Mouse (Mus musculus) midbrain, embryonic 11.5 days (tissue): Measurements from ENCODE around the gene Jade3. TPM values are rescaled to one million over a fixed set of nuclear protein-coding genes. Genes with fewer than 3 reads are reported as not detected.
"Not testable (repeated sequence)": the region's sequence is repeated elsewhere in the genome, so short reads cannot be mapped to it uniquely, and the experiment has no call there.

Experiments
- ATAC-seq: fragments of 200-750 bp; cut with Nextera tagmentation; 2 replicates; pipeline ENCODE4 v1.8.0; 2017; ENCODE audit warnings: moderate TSS enrichment, moderate library complexity; ENCODE audit not compliant: low FRiP score
- DNase-seq: peaks from one replicate; pipeline ENCODE4 v3.0.0; 2015; ENCODE audit warnings: low spot score; ENCODE audit errors: missing footprints
- H3K27ac ChIP-seq: fragments of 300-500 bp; sonication (generic); 2 replicates; pipeline ENCODE4 v1.5.1; 2014; ENCODE audit warnings: low read depth, low read length
- H3K27me3 ChIP-seq: fragments of 300-500 bp; sonication (generic); 2 replicates; pipeline ENCODE4 v1.6.1; 2014; ENCODE audit warnings: mild to moderate bottlenecking, low read length, moderate library complexity, mixed read lengths; ENCODE audit not compliant: control insufficient read depth, insufficient read depth
- H3K36me3 ChIP-seq: fragments of 300-500 bp; sonication (generic); 2 replicates; pipeline ENCODE4 v1.6.1; 2014; ENCODE audit warnings: mild to moderate bottlenecking, low read length, moderate library complexity, mixed read lengths; ENCODE audit not compliant: control insufficient read depth, insufficient read depth
- H3K4me1 ChIP-seq: fragments of 300-500 bp; sonication (generic); 2 replicates; pipeline ENCODE4 v1.6.1; 2014; ENCODE audit warnings: low read length; ENCODE audit not compliant: control insufficient read depth, insufficient read depth
- H3K4me2 ChIP-seq: fragments of 300-500 bp; sonication (generic); 2 replicates; pipeline ENCODE4 v1.6.1; 2014; ENCODE audit warnings: mild to moderate bottlenecking, moderate library complexity
- H3K4me3 ChIP-seq: fragments of 300-500 bp; sonication (generic); 2 replicates; pipeline ENCODE4 v1.5.1; 2014; ENCODE audit warnings: low read depth, low read length
- H3K9ac ChIP-seq: fragments of 300-500 bp; sonication (generic); 2 replicates; pipeline ENCODE4 v1.6.1; 2014; ENCODE audit warnings: low read length
- H3K9me3 ChIP-seq: fragments of 300-500 bp; sonication (generic); 2 replicates; pipeline ENCODE4 v1.6.1; 2016; ENCODE audit warnings: low read length; ENCODE audit not compliant: control insufficient read depth
- WGBS: fragments of 180-500 bp; shearing (Covaris S2); extraction: QIAGEN DNeasy Blood & Tissue Kit; methylation state at CpG from one replicate; pipeline ENCODE4 v1.1.7; 2014; 5-methylcytosine and 5-hydroxymethylcytosine counted together
- polyA plus RNA-seq: library from polyadenylated mRNA; unstranded; fragments of >200 nt; fragmentation: Nextera tagmentation; extraction: Ambion mirVana; gene quantifications from 2 replicates; pipeline ENCODE4 v1.2.1, GENCODE M21; 2014

The Jade3 gene
- 9.6 and 10.7 TPM in 2 replicates for polyA plus RNA-seq

GRCm38 (mm10) chrX:20425140-20425838 lies at the start of gene Jade3:
TSS of gene Jade3 (plus strand) at chrX:20425688.
- Histone ChIP-seq H3K27ac (peak within 1 kb of the TSS; percentile 49), H3K4me2 (peak within 1 kb of the TSS; percentile 49), H3K36me3 (no peaks in the 10 kb centered on the region), H3K9me3 (no peaks in the 10 kb centered on the region), H3K9ac (peak within 1 kb of the TSS; percentile 76), H3K27me3 (no peaks in the 10 kb centered on the region), H3K4me3 (peak within 1 kb of the TSS; percentile 59), H3K4me1 (no peaks in the 10 kb centered on the region)
- WGBS = 8% methylated on average over 26 of the region's 67 CpGs
- peak; percentile 94 for DNase-seq
- peak; percentile 97 for ATAC-seq

GRCm38 (mm10) chrX:20379347-20380014 lies 46.0 kb upstream of the Jade3 start:
- 79% methylated on average over 7 of the region's 7 CpGs for WGBS
- no peak overlapping the region for H3K27ac ChIP-seq
- no peak overlapping the region for H3K4me2 ChIP-seq
- DNase-seq (no peak), ATAC-seq (no peak)
- no peaks in the 10 kb centered on the region for H3K4me1 ChIP-seq
- H3K27me3 ChIP-seq = no peaks in the 10 kb centered on the region
- H3K9ac ChIP-seq = no peak overlapping the region
- H3K9me3 ChIP-seq = no peaks in the 10 kb centered on the region
- H3K4me3 ChIP-seq = no peak overlapping the region
- no peaks in the 10 kb centered on the region for H3K36me3 ChIP-seq

GRCm38 (mm10) chrX:20382260-20382659 lies 43.2 kb upstream of the Jade3 start:
- no peaks in the 10 kb centered on the region for H3K4me1 ChIP-seq
- 83% methylated on average over 6 of the region's 6 CpGs for WGBS
- no peak for DNase-seq

GRCm38 (mm10) chrX:20387006-20387405 lies 38.5 kb upstream of the Jade3 start:
- Histone ChIP-seq H3K9ac (no peak overlapping the region), H3K36me3 (no peaks in the 10 kb centered on the region), H3K4me3 (no peak overlapping the region), H3K9me3 (no peaks in the 10 kb centered on the region), H3K27me3 (no peaks in the 10 kb centered on the region), H3K4me2 (no peak overlapping the region), H3K4me1 (no peaks in the 10 kb centered on the region), H3K27ac (no peak overlapping the region)
- WGBS = 84% methylated on average over 3 of the region's 3 CpGs
- DNase-seq (no peak), ATAC-seq (no peak)

More at GRCm38 (mm10) chrX:20382260-20382659, 43.2 kb upstream of the Jade3 start:
- no peaks in the 10 kb centered on the region for H3K36me3 ChIP-seq
- H3K27ac ChIP-seq = no peak overlapping the region
- no peak overlapping the region for H3K4me3 ChIP-seq
- no peaks in the 10 kb centered on the region for H3K27me3 ChIP-seq
- H3K9me3 ChIP-seq = no peaks in the 10 kb centered on the region
- no peak overlapping the region for H3K4me2 ChIP-seq
- no peak for ATAC-seq
- H3K9ac ChIP-seq = no peak overlapping the region

- H3K27me3 ChIP-seq, H3K27ac ChIP-seq, ATAC-seq, H3K4me3 ChIP-seq, H3K9me3 ChIP-seq, DNase-seq, H3K4me1 ChIP-seq, H3K9ac ChIP-seq, H3K4me2 ChIP-seq, H3K36me3 ChIP-seq: not testable (repeated sequence)
- WGBS = 91% methylated on average over 9 of the region's 9 CpGs
These were observed 33.5 kb upstream of the Jade3 start for GRCm38 (mm10) chrX:20391964-20392363.

- WGBS = 71% methylated on average over 3 of the region's 3 CpGs
- Histone ChIP-seq H3K9me3 (no peaks in the 10 kb centered on the region), H3K4me2 (no peak overlapping the region), H3K27ac (no peak overlapping the region), H3K4me1 (no peaks in the 10 kb centered on the region), H3K9ac (no peak overlapping the region), H3K36me3 (no peaks in the 10 kb centered on the region), H3K27me3 (no peaks in the 10 kb centered on the region), H3K4me3 (no peak overlapping the region)
- DNase-seq (no peak), ATAC-seq (no peak)
These were observed 32.5 kb upstream of the Jade3 start for GRCm38 (mm10) chrX:20392942-20393341.

- H3K4me2 ChIP-seq = no peak overlapping the region
- H3K27me3 ChIP-seq = no peaks in the 10 kb centered on the region
- ATAC-seq (no peak), DNase-seq (no peak)
- H3K4me1 ChIP-seq = no peaks in the 10 kb centered on the region
- no peak overlapping the region for H3K9ac ChIP-seq
- no peak overlapping the region for H3K4me3 ChIP-seq
- 85% methylated on average over 4 of the region's 4 CpGs for WGBS
- no peaks in the 10 kb centered on the region for H3K36me3 ChIP-seq
- no peaks in the 10 kb centered on the region for H3K9me3 ChIP-seq
- no peak overlapping the region for H3K27ac ChIP-seq
These were observed 21.4 kb upstream of the Jade3 start for GRCm38 (mm10) chrX:20404068-20404467.

GRCm38 (mm10) chrX:20406909-20407308 lies 18.6 kb upstream of the Jade3 start:
- no peaks in the 10 kb centered on the region for H3K4me1 ChIP-seq
- no peak overlapping the region for H3K9ac ChIP-seq
- DNase-seq (no peak), ATAC-seq (no peak)
- H3K4me2 ChIP-seq = no peak overlapping the region
- no peak overlapping the region for H3K4me3 ChIP-seq
- no peaks in the 10 kb centered on the region for H3K9me3 ChIP-seq
- no peaks in the 10 kb centered on the region for H3K36me3 ChIP-seq
- WGBS = 93% methylated on average over 2 of the region's 2 CpGs
- H3K27me3 ChIP-seq = no peaks in the 10 kb centered on the region
- H3K27ac ChIP-seq = no peak overlapping the region

- no peaks in the 10 kb centered on the region for H3K4me1 ChIP-seq
- no peak overlapping the region for H3K4me2 ChIP-seq
- H3K27ac ChIP-seq = no peak overlapping the region
- no peaks in the 10 kb centered on the region for H3K9me3 ChIP-seq
- DNase-seq (no peak), ATAC-seq (no peak)
- no peak overlapping the region for H3K9ac ChIP-seq
- no peak overlapping the region for H3K4me3 ChIP-seq
- no peaks in the 10 kb centered on the region for H3K36me3 ChIP-seq
- H3K27me3 ChIP-seq = no peaks in the 10 kb centered on the region
- WGBS = 74% methylated on average over 2 of the region's 2 CpGs
These were observed 17.8 kb upstream of the Jade3 start for GRCm38 (mm10) chrX:20407676-20408075.
